Mouse (Mus musculus) lung, embryonic 16.5 days (tissue): ENCODE results near the gene Cbfb. TPM values are rescaled to one million over a fixed set of nuclear protein-coding genes. Genes with fewer than 3 reads are reported as not detected.

ENCODE experiments used
- ATAC-seq: fragments of 200-750 bp; cut with Nextera tagmentation; 2 replicates; pipeline ENCODE4 v1.8.0; 2017; ENCODE audit warnings: low read depth, mild to moderate bottlenecking, moderate library complexity
- H3K27ac ChIP-seq: fragments of 300-500 bp; sonication (generic); 2 replicates; pipeline ENCODE4 v1.5.1; 2014; ENCODE audit warnings: mild to moderate bottlenecking, control low read depth, low read length
- H3K27me3 ChIP-seq: fragments of 300-500 bp; sonication (generic); 2 replicates; pipeline ENCODE4 v1.6.1; 2014; ENCODE audit warnings: low read depth, low read length, mixed read lengths; ENCODE audit not compliant: control insufficient read depth, insufficient read depth
- H3K36me3 ChIP-seq: fragments of 300-500 bp; sonication (generic); 2 replicates; pipeline ENCODE4 v1.6.1; 2014; ENCODE audit warnings: low read length; ENCODE audit not compliant: control insufficient read depth, insufficient read depth
- H3K4me1 ChIP-seq: fragments of 300-500 bp; sonication (generic); replicated peaks from 2 replicates; pipeline ENCODE4 v1.6.1; 2014; ENCODE audit warnings: low read length, mixed read lengths; ENCODE audit not compliant: control insufficient read depth, insufficient read depth
- H3K4me2 ChIP-seq: fragments of 300-500 bp; sonication (generic); 2 replicates; pipeline ENCODE4 v1.6.1; 2014; ENCODE audit warnings: low read depth, low read length, control low read depth
- H3K4me3 ChIP-seq: fragments of 300-500 bp; sonication (generic); 2 replicates; pipeline ENCODE4 v1.5.1; 2014; ENCODE audit warnings: mild to moderate bottlenecking, low read length, control low read depth
- H3K9ac ChIP-seq: fragments of 300-500 bp; sonication (generic); 2 replicates; pipeline ENCODE4 v1.6.1; 2014; ENCODE audit warnings: low read length, control low read depth
- H3K9me3 ChIP-seq: fragments of 300-500 bp; sonication (generic); 2 replicates; pipeline ENCODE4 v1.6.1; 2016; ENCODE audit warnings: low read length; ENCODE audit not compliant: control insufficient read depth
- WGBS: fragments of 180-500 bp; shearing (Covaris S2); extraction: QIAGEN DNeasy Blood & Tissue Kit; methylation state at CpG from one replicate; pipeline ENCODE4 v1.1.7; 2014; 5-methylcytosine and 5-hydroxymethylcytosine counted together
- polyA plus RNA-seq: library from polyadenylated mRNA; unstranded; fragments of >200 nt; fragmentation: Nextera tagmentation; extraction: Ambion mirVana; gene quantifications from 2 replicates; pipeline ENCODE4 v1.2.1, GENCODE M21; 2015

Cbfb gene
- polyA plus RNA-seq, 1 experiment from 2014 or later = 55.5 TPM

DNA sequence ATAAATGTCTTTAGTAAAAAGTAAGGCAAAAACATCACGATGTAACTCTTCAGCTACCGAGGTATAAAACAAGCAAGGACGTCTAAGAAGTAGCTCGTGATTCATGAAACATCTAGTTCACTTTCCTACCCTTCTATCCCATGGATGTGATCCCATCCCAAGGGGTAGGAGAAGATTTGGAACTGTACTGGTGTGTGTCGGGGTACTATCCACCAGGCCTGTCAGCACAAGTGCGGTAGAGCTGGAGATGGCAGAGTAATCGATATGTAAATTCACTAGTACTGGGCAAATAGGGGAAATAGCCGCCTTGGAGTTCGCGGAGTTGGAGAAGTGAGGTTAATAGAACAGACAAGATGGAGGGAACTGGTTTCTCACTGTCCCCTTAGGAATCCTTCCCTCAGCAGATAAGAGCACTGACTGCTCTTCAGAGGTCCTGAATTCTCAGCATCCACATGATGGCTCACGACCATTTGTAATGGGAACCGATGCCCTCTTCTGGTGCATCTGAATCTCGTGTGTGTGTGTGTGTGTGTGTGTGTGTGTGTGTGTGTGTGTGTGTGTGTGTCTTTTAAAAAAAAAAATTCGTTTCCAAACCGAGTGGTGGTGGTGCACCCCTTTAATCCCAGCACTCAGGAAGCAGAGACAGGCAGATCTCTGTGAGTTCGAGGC, 92.9 kb downstream of the Cbfb start:
- no peak overlapping the region for H3K9ac ChIP-seq
- H3K36me3 ChIP-seq = no peaks in the 10 kb centered on the region
- H3K4me1 ChIP-seq = peaks cover 38% of the 10 kb centered on the region
- no peak overlapping the region for H3K27ac ChIP-seq
- no peak for ATAC-seq
- H3K27me3 ChIP-seq = peaks cover 43% of the 10 kb centered on the region
- peak overlapping the region; percentile 83 for H3K4me3 ChIP-seq
- WGBS = 39% methylated on average over 16 of the region's 16 CpGs
- H3K4me2 ChIP-seq = peak overlapping the region; percentile 97
- H3K9me3 ChIP-seq = peaks cover 4% of the 10 kb centered on the region; the same call in 1 of the 2 replicates

DNA sequence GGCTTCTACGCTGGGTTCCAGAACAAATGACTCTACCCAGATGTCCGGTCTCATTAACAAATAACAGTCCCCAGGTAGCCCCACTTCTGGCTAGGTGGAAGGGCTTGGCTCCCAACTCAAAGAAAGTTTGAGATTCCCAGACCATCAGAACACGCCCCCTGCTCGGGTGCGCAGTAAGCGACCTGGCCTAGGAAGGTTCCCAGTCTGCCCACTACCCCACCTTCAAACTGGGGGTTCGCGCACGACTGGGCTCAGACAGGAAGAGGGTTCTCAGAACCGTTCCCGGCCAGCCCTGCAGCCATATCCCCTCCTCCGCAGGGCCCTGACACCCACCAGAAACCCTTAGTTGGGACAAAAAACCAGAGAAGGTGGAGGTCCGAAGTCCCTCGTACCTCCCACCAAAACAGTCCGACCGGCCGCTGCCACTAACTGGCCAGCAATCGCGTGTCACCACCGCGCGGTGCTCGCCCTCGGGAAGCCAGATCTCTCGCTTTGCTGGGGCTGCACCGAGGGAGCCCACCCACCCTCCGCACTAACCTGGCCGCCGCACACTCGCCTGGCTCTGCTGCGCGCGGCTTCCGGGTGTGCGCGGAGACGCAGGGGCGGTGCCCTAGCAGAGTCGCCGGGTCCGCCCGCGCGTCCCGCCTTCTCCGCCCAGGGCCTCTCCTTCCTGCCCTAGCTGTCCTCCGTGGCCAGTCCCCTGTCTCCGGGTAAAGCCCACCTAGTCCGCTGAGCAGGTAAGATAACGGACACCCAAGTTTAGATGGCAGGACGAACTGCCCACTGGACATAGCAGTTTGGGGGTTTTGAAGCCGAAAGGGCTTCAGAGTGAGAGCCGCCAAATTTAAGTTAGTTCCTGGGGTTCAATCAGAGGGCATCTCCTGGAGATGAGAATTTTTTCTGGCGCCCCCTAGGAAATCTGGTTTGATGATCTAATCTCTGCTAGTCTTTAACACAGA, 93.8 kb downstream of the Cbfb start, which contains the start of the genes Tradd and Fbxl8:
Gene Tradd (minus strand): TSS at position 586 of the 959 bp plus-strand sequence.
Gene Fbxl8 (plus strand): TSS at position 625 of the 959 bp plus-strand sequence.
- Histone ChIP-seq H3K4me3 (peak within 1 kb of the TSS; percentile 83), H3K4me1 (peaks cover 39% of the 10 kb centered on the region), H3K4me2 (peak within 1 kb of the TSS; percentile 97), H3K27ac (0 out of 2 replicates have a peak within 1 kb of the TSS, but pooled peaks have one; percentile 17), H3K9ac (peak within 1 kb of the TSS; percentile 80), H3K36me3 (no peaks in the 10 kb centered on the region), H3K9me3 (peaks cover 4% of the 10 kb centered on the region; the same call in 1 of the 2 replicates), H3K27me3 (peaks cover 42% of the 10 kb centered on the region)
- 1% methylated on average over 42 of the region's 54 CpGs for WGBS
- peak; percentile 79 for ATAC-seq

DNA sequence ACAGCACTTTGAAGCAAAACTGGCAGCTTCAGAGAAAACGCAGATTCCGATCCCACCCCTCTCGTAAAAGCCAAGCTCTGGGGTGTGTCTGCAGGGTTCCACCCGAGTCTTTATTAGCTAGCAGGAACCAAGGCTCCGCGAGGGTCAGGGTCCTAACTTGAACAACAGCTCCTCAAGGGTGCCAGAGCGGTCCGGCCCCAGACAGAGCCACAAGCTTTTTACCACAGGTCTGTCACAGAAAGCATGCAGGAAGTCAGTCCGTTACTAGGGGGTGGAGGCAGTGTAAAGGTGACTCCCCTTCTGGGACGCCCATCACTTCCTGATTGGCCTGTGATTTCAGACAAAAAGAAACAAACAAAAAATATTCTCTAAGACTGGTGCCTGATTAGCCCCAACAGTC, 94.7 kb downstream of the Cbfb start:
- H3K27ac ChIP-seq = no peak overlapping the region
- peaks cover 38% of the 10 kb centered on the region for H3K4me1 ChIP-seq
- H3K4me2 ChIP-seq = peak overlapping the region; percentile 97
- 12% methylated on average over 10 of the region's 10 CpGs for WGBS
- no peak for ATAC-seq
- H3K27me3 ChIP-seq = peaks cover 42% of the 10 kb centered on the region
- H3K9ac ChIP-seq = peak overlapping the region; percentile 80
- H3K36me3 ChIP-seq = no peaks in the 10 kb centered on the region
- peaks cover 4% of the 10 kb centered on the region; the same call in 1 of the 2 replicates for H3K9me3 ChIP-seq
- peak overlapping the region; percentile 83 for H3K4me3 ChIP-seq

DNA sequence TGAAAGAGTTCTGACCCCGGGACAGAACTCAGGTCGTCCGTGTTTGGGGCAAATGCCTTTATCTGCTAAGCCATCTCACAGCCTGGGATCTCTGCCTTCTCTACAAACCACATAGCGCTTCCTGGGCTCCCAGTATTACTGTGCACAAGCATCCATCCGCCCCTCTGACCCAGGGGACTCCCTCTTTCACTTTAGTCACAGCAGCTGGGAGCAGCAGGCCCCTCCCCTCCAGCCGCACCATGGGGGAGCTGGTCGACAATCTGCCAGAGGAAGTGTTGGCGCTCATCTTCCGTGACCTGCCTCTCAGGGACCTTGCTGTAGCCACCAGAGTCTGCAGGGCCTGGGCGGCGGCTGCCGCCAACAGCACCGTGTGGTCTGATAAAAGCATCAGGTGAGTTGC, 96.3 kb downstream of the Cbfb start:
- Histone ChIP-seq H3K9ac (no peak overlapping the region), H3K4me1 (peaks cover 31% of the 10 kb centered on the region), H3K27me3 (peaks cover 50% of the 10 kb centered on the region), H3K9me3 (no peaks in the 10 kb centered on the region), H3K36me3 (no peaks in the 10 kb centered on the region), H3K4me2 (no peak overlapping the region), H3K27ac (no peak overlapping the region), H3K4me3 (no peak overlapping the region)
- 33% methylated on average over 13 of the region's 13 CpGs for WGBS
- no peak for ATAC-seq

Other genes starting within 250 kb of the Cbfb start
- gene Ces2e, start 244.4 kb upstream of the Cbfb start, polyA plus RNA-seq = 0.29 and 0.50 TPM in 2 replicates
- 0.14 TPM in 1 of 2 replicates, not detected in the other for gene Ces2f, start 223.3 kb upstream of the Cbfb start, polyA plus RNA-seq
- 2.0 and 3.3 TPM in 2 replicates for gene Ces2g, start 209.0 kb upstream of the Cbfb start, polyA plus RNA-seq
- not detected in 2 replicates for gene Ces2h, start 169.8 kb upstream of the Cbfb start, polyA plus RNA-seq
- gene Ces3a, start 122.1 kb upstream of the Cbfb start, polyA plus RNA-seq = not detected in 2 replicates
- not detected in 2 replicates for gene Ces3b, start 86.9 kb upstream of the Cbfb start, polyA plus RNA-seq
- gene Ces4a, start 38.9 kb upstream of the Cbfb start, polyA plus RNA-seq = not detected in 2 replicates
- gene D230025D16Rik, start 54.5 kb downstream of the Cbfb start, polyA plus RNA-seq = 48.8 and 52.9 TPM in 2 replicates
- 22.3 and 24.7 TPM in 2 replicates for gene B3gnt9, start 84.5 kb downstream of the Cbfb start, polyA plus RNA-seq
- gene Tradd, start 93.9 kb downstream of the Cbfb start, polyA plus RNA-seq = 31.5 and 34.2 TPM in 2 replicates
- gene Fbxl8, start 94.0 kb downstream of the Cbfb start, polyA plus RNA-seq = 4.9 and 6.6 TPM in 2 replicates
- gene Hsf4, start 99.1 kb downstream of the Cbfb start, polyA plus RNA-seq = 0.39 and 0.65 TPM in 2 replicates
- 2.0 and 2.1 TPM in 2 replicates for gene Nol3, start 105.5 kb downstream of the Cbfb start, polyA plus RNA-seq
- gene 4931428F04Rik, start 119.2 kb downstream of the Cbfb start, polyA plus RNA-seq = 8.3 and 9.5 TPM in 2 replicates
- 34.4 and 35.5 TPM in 2 replicates for gene Exoc3l, start 125.4 kb downstream of the Cbfb start, polyA plus RNA-seq
- 69.1 and 76.2 TPM in 2 replicates for gene E2f4, start 127.0 kb downstream of the Cbfb start, polyA plus RNA-seq
- 14.8 and 15.6 TPM in 2 replicates for gene Elmo3, start 134.9 kb downstream of the Cbfb start, polyA plus RNA-seq
- gene Lrrc29, start 155.6 kb downstream of the Cbfb start, polyA plus RNA-seq = 2.1 and 2.6 TPM in 2 replicates
- 115 and 125 TPM in 2 replicates for gene Tmem208, start 155.7 kb downstream of the Cbfb start, polyA plus RNA-seq
- gene Fhod1, start 177.3 kb downstream of the Cbfb start, polyA plus RNA-seq = 12.7 and 15.8 TPM in 2 replicates
- 5.5 and 6.3 TPM in 2 replicates for gene Slc9a5, start 178.2 kb downstream of the Cbfb start, polyA plus RNA-seq
- 1.1 and 1.5 TPM in 2 replicates for gene Plekhg4, start 202.6 kb downstream of the Cbfb start, polyA plus RNA-seq
- gene Kctd19, start 242.8 kb downstream of the Cbfb start, polyA plus RNA-seq = 0.13 and 0.36 TPM in 2 replicates
- gene Lrrc36, start 242.9 kb downstream of the Cbfb start, polyA plus RNA-seq = 1.5 and 1.6 TPM in 2 replicates